Mouse (Mus musculus): ENCODE measurements around the gene Gemin8.

Gemin8 gene

DNA sequence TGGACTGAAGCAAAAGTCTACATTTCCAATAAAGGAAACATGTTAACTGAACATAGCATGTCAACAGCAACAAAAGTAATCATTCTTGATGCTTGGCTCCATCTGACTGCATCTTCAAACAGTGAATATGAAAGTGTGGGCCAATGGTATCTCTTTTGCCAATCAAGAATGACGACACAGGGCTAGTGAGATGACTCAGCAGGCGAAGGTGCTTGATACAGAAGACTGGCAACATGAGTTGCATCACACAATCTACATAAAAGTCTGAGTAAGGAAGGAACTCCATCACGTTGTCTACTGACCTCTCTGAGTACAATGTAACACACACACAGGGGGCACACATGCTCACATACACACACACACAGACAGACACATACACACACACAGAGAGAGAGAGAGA lies 59.5 kb downstream of the Gemin8 start:
- DNase-seq (ENCODE audit: low read depth, low spot score) = no peak

DNA sequence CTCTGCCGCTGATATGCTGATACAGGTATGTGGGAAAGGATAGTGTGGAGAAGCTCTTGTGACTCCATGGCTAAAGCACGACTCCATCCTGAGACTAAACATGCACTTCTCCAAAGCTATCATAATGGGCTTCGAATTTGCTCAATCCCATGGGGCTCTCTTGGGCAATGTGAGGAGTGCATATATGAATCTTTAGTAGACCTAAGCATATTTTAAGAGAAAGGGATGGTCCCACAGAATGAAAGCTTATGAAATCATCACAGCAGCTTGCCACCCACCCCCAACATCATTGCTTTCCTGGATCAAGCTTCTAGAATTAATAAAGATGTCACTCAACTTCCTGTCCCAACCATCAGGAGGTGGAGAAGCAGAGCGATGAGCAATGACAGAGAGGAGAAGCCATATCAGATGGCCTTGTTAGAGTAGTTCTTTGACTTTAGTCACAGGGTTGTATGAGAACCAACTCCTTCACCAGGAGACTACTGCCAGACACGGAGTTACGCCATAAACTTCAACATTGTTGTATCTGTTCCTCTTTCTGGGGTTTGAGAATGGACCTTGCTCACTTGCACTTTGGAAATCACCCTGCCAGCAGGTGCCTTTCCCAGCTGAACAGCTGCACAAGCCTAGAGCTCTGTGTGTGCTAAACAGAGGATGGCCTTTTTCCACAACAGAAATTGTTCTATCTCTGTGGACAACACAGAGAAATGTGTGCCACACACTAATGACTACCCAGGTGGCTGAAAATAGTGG lies 60.4 kb downstream of the Gemin8 start:
- DNase-seq (ENCODE audit: low read depth, low spot score) = no peak

DNA sequence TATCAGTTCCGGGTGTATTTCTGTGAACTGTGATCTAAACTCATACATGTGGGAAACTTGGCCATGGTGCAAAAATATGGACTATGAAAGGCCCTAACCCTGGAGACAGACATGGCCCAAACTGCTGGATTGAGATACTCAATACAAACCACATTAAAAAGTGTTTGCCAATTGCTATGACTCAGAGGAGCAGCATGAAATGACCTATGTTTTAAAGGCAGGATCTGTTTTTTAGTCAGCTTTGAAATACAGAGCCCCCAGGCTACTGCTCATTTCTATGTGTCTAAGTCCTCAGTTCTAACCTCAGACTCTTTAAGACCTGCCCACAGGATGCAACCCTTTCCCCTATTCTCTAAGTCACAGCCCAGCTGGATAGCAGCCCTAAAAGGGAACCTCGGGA lies 65.9 kb downstream of the Gemin8 start:
- no peak for DNase-seq (ENCODE audit: low read depth, low spot score)

DNA sequence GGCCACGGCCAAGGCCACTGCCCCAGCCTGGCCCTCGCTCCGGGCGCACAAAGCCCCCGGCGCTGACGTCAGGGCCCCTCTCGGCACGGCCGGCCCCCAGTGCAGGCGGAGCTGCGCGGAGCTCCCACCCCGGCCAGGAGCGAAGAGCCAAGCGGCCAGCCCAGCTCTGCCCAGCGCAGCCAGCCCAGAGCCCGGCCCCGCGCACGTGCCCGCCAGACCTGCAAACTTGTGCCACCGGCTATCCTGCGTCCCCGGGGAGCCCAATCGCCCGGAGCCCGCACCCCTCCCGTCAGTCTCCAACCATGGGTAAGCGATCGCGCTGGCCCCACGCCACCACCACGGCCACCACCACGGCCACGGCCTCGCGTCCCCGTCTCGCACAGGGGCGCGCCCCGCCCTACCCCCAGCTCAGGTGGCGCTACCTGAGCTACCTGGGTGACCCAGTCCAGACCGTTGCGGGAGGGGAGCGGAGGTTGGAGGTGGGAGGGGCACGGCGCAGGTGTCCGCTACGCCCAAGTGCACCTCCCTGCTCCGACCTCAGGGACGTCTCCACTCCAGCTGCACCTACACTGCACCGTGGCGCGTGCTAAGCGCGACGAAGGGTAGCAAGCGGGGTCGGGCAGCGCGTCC lies 68.7 kb downstream of the Gemin8 start, which contains the start of gene Gpm6b:
Gene Gpm6b, plus strand, starts transcription at position 81 of the 630 bp plus-strand sequence.
- peak; percentile 5 for DNase-seq (ENCODE audit: low read depth, low spot score)

DNA sequence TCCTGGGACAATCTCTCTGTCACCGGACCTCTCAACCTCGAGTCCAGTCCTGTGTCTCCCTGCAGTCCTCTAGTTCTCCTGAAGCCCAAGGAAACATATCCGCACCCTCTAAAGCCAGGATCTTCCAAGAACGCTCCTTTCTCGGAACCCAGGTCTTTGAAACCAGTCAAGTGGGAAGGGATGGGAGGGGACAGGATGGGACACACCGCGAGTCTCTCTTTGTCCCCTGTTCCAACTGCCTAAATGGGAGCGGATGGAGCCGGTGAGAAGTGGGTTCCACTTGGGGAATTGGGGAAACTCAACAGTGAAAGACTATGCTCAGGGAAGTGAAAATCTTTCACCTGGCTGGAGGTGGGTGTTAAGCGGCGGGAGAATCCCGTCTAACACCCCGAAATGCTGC lies 69.3 kb downstream of the Gemin8 start:
- no peak for DNase-seq (ENCODE audit: low read depth, low spot score)

Data from ES-CJ7 (cell line).